Mouse (Mus musculus): ENCODE results near the gene Upk3a.

GRCm38 (mm10) chr15:85031866-85032265 is 14.9 kb downstream of the Upk3a start:
- TF ChIP-seq CTCF (IDR thresholded peaks at IDR 0.05; ENCODE audit: low read depth, low read length) (no peak), POLR2AphosphoS5 (IDR thresholded peaks at IDR 0.05; ENCODE audit: insufficient replicate concordance, low read depth, low read length) (no peak), GATA1 (IDR thresholded peaks at IDR 0.05; ENCODE audit: borderline replicate concordance, low read length) (no peak), GATA2 (IDR thresholded peaks at IDR 0.05; ENCODE audit: borderline replicate concordance, low read depth, low read length) (no peak), TAL1 (conservative IDR thresholded peaks at IDR 0.05; ENCODE audit: low read depth, low read length) (no peak)
